Mouse (Mus musculus) neural tube, embryonic 11.5 days (tissue): Measurements from ENCODE around the gene Fbxw25. TPM values are rescaled to one million over a fixed set of nuclear protein-coding genes. Genes with fewer than 3 reads are reported as not detected.
"Not testable (repeated sequence)": the region's sequence is repeated elsewhere in the genome, so short reads cannot be mapped to it uniquely, and the experiment has no call there.

Experiments used
- ATAC-seq: fragments of 200-750 bp; cut with Nextera tagmentation; 2 replicates; pipeline ENCODE4 v1.8.0; 2017; ENCODE audit warnings: moderate number of reproducible peaks, mild to moderate bottlenecking, moderate TSS enrichment, moderate library complexity; ENCODE audit not compliant: insufficient read depth, low FRiP score, low TSS enrichment
- DNase-seq: peaks from one replicate; pipeline ENCODE4 v3.0.0-alpha.2; 2015; ENCODE audit warnings: low spot score
- H3K27ac ChIP-seq: fragments of 300-500 bp; sonication (generic); 2 replicates; pipeline ENCODE4 v1.5.1; 2014; ENCODE audit warnings: low read depth, mild to moderate bottlenecking, low read length
- H3K27me3 ChIP-seq: fragments of 300-500 bp; sonication (generic); 2 replicates; pipeline ENCODE4 v1.6.1; 2014; ENCODE audit warnings: mild to moderate bottlenecking, low read length, mixed read lengths; ENCODE audit not compliant: control insufficient read depth, insufficient read depth
- H3K36me3 ChIP-seq: fragments of 300-500 bp; sonication (generic); 2 replicates; pipeline ENCODE4 v1.6.1; 2014; ENCODE audit warnings: mild to moderate bottlenecking, low read length, moderate library complexity, mixed read lengths; ENCODE audit not compliant: control insufficient read depth, insufficient read depth
- H3K4me1 ChIP-seq: fragments of 300-500 bp; sonication (generic); 2 replicates; pipeline ENCODE4 v1.6.1; 2014; ENCODE audit warnings: low read length, mixed read lengths; ENCODE audit not compliant: control insufficient read depth, insufficient read depth
- H3K4me2 ChIP-seq: fragments of 300-500 bp; sonication (generic); 2 replicates; pipeline ENCODE4 v1.6.1; 2014; ENCODE audit warnings: low read depth, mild to moderate bottlenecking, moderate library complexity
- H3K4me3 ChIP-seq: fragments of 300-500 bp; sonication (generic); 2 replicates; pipeline ENCODE4 v1.5.1; 2014; ENCODE audit warnings: low read depth, low read length
- H3K9ac ChIP-seq: fragments of 300-500 bp; sonication (generic); 2 replicates; pipeline ENCODE4 v1.6.1; 2014; ENCODE audit warnings: mild to moderate bottlenecking, low read length
- H3K9me3 ChIP-seq: fragments of 300-500 bp; sonication (generic); 2 replicates; pipeline ENCODE4 v1.6.1; 2016; ENCODE audit warnings: low read length; ENCODE audit not compliant: control insufficient read depth
- WGBS: fragments of 180-500 bp; shearing (Covaris S2); extraction: QIAGEN DNeasy Blood & Tissue Kit; methylation state at CpG from one replicate; pipeline ENCODE4 v1.1.7; 2014; 5-methylcytosine and 5-hydroxymethylcytosine counted together
- polyA plus RNA-seq: library from polyadenylated mRNA; unstranded; fragments of >200 nt; fragmentation: Nextera tagmentation; extraction: Ambion mirVana; gene quantifications from 2 replicates; pipeline ENCODE4 v1.2.1, GENCODE M21; 2014

Fbxw25 gene
- polyA plus RNA-seq, result not detected in 2 replicates

- not testable (repeated sequence) for DNase-seq, H3K9me3 ChIP-seq, H3K27me3 ChIP-seq, ATAC-seq, H3K4me3 ChIP-seq, H3K4me2 ChIP-seq, H3K27ac ChIP-seq, H3K36me3 ChIP-seq, H3K4me1 ChIP-seq, H3K9ac ChIP-seq
- WGBS, result 75% methylated on average over 2 of the region's 2 CpGs
Measured at GRCm38 (mm10) chr9:109664552-109664951, at the start of gene Fbxw25. Gene Fbxw25 (minus strand): TSS chr9:109664652.

- not testable (repeated sequence) for ATAC-seq, H3K9me3 ChIP-seq, H3K4me3 ChIP-seq, H3K27ac ChIP-seq, H3K9ac ChIP-seq, H3K27me3 ChIP-seq, H3K4me1 ChIP-seq, H3K36me3 ChIP-seq, DNase-seq, H3K4me2 ChIP-seq
- 77% methylated on average over 4 of the region's 4 CpGs for whole genome bisulfite sequencing
Measured at GRCm38 (mm10) chr9:109702600-109702999, 38.1 kb upstream of the Fbxw25 start, which contains the start of gene Fbxw18. Gene Fbxw18 (minus strand): TSS chr9:109702700.

DNA sequence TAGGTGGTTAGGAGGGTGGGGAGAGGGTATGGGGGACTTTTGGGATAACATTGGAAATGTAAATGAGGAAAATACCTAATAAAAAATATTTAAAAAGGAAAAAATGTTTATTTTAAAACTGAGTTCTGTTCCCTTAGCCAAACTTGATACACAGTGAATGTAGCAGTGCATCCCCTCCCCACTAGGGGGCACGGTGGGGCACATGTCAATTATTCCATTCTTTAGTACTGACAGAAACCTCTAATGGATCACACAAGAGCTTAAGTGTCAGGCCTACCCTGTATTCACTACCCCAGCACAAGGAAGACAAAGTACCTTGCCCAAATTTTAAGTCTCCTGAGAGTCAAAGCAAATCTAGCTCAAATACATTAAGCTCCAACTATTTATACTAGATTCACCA lies 20.8 kb upstream of the Fbxw25 start:
- 21% methylated on average over 1 of the region's 1 CpGs for WGBS
- ATAC-seq, result no peak
- Histone ChIP-seq H3K27ac (no peak overlapping the region), H3K4me1 (no peaks in the 10 kb centered on the region), H3K4me2 (no peak overlapping the region), H3K9ac (no peak overlapping the region), H3K4me3 (no peak overlapping the region), H3K9me3 (no peaks in the 10 kb centered on the region), H3K27me3 (no peaks in the 10 kb centered on the region), H3K36me3 (no peaks in the 10 kb centered on the region)
- DNase-seq, result no peak

DNA sequence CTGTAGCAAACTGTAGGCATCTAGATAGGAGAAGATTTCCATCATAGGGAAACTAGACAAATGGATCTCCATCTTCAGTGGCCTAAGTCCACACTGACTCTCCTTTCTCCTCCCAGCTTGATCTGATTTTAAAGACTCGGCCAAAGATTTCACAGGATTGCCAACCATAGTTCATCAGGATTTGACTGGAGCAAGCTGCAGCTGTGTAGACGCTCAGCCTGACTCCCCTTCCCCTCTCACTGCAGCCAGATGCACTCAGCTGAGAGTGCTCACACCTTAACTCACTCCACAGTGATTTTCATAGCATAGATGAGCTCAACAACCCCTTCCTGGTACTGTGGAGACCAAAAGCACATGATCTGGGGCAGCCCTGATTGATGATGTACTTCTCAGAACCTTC lies 38.5 kb downstream of the Fbxw25 start, which contains the start of gene Fbxw24:
Gene Fbxw24 (minus strand): TSS at position 101 of the 400 bp plus-strand sequence.
- H3K27ac ChIP-seq, ATAC-seq: not testable (repeated sequence)

DNA sequence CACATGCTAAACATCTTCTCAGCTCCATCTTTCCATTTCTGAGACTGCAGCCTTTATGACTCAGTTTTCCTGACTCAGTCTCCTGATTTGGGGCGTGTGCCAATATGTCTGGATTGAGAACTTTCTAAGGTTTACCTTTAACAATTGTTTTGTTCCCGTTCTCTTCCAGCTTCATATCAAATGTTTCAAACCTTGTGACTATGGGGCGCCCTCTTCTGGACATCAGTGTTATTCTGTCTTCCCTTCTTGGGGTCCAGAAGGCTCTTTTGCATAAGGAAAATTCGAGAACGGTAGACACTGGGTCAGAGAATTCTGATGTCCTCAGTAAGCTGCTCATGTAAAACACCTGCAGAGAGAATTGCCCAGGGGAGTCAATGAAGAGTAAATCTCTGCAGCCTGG lies 57.6 kb downstream of the Fbxw25 start:
- H3K4me3 ChIP-seq, H3K4me2 ChIP-seq, H3K4me1 ChIP-seq, ATAC-seq, H3K9me3 ChIP-seq, H3K27ac ChIP-seq, H3K36me3 ChIP-seq, H3K9ac ChIP-seq, DNase-seq, H3K27me3 ChIP-seq: not testable (repeated sequence)
- WGBS, result 39% methylated on average over 5 of the region's 5 CpGs

More for the DNA sequence above, 38.5 kb downstream of the Fbxw25 start, which contains the start of gene Fbxw24:
- H3K4me1 ChIP-seq, H3K27me3 ChIP-seq, H3K4me2 ChIP-seq, DNase-seq, H3K9ac ChIP-seq, H3K4me3 ChIP-seq, H3K36me3 ChIP-seq, H3K9me3 ChIP-seq: not testable (repeated sequence)
- 82% methylated on average over 2 of the region's 2 CpGs for WGBS

GRCm38 (mm10) chr9:109602128-109602527 lies 62.3 kb downstream of the Fbxw25 start:
- H3K4me1 ChIP-seq, H3K9me3 ChIP-seq, H3K27me3 ChIP-seq, ATAC-seq, DNase-seq, H3K4me2 ChIP-seq, H3K9ac ChIP-seq, H3K4me3 ChIP-seq, H3K36me3 ChIP-seq, H3K27ac ChIP-seq: not testable (repeated sequence)
- 67% methylated on average over 2 of the region's 2 CpGs for WGBS

DNA sequence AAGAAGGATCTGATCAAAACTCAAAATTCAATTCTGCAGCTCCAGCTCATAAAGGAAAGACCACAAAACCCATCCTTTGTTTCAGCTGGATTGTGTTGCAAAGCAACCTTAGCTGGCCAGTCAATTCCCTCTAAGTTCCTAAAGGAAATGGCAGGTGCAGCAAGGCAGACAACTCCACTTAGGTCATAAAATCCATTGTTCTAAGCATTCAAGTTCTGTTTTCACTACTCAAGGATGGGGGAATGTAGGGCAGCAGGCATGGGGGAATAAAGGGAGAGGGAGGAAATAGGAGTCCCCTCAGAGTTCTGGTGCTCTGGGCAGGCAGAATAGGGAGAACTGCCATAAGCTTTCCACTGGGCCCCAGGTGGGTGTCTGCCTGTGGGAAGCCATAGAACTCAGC lies 67.2 kb downstream of the Fbxw25 start:
- ATAC-seq (no peak), DNase-seq (no peak)
- Histone ChIP-seq H3K27ac (no peak overlapping the region), H3K9ac (no peak overlapping the region), H3K36me3 (no peaks in the 10 kb centered on the region), H3K27me3 (no peaks in the 10 kb centered on the region), H3K4me1 (no peaks in the 10 kb centered on the region), H3K4me2 (no peak overlapping the region), H3K9me3 (no peaks in the 10 kb centered on the region; the same call in 1 of the 2 replicates), H3K4me3 (no peak overlapping the region)

Other genes starting within 250 kb of the Fbxw25 start
- not detected in 2 replicates for gene Fbxw16, start 215.5 kb downstream of the Fbxw25 start, polyA plus RNA-seq
- gene Fbxw19, start 168.8 kb downstream of the Fbxw25 start, polyA plus RNA-seq, result not detected in 2 replicates
- not detected in 2 replicates for gene Fbxw15, start 96.4 kb downstream of the Fbxw25 start, polyA plus RNA-seq
- not detected in 2 replicates for gene Fbxw24, start 38.6 kb downstream of the Fbxw25 start, polyA plus RNA-seq
- gene Fbxw18, start 38.0 kb upstream of the Fbxw25 start, polyA plus RNA-seq, result not detected in 2 replicates
- gene Fbxw26, start 81.4 kb upstream of the Fbxw25 start, polyA plus RNA-seq, result not detected in 2 replicates
- not detected in 2 replicates for gene Fbxw27, start 126.0 kb upstream of the Fbxw25 start, polyA plus RNA-seq
- not detected in 2 replicates for gene Spink8, start 147.6 kb upstream of the Fbxw25 start, polyA plus RNA-seq
- gene Nme6, start 168.1 kb upstream of the Fbxw25 start, polyA plus RNA-seq, result 83.9 and 87.2 TPM in 2 replicates
- 0.68 and 1.1 TPM in 2 replicates for gene Camp, start 185.0 kb upstream of the Fbxw25 start, polyA plus RNA-seq
- gene Cdc25a, start 210.9 kb upstream of the Fbxw25 start, polyA plus RNA-seq, result 35.4 and 37.9 TPM in 2 replicates